Mouse (Mus musculus) spleen, postnatal 4 days (tissue): ENCODE measurements at regions not wholly inside any gene's neighbourhood (a gene's known extent, or its start where the extent isn't known, plus 50 kb on each side); places are given as distances from the start of the nearest gene placed in this dataset.

Experiments used
- DNase-seq, 2 experiments: peaks; one replicate each; pipeline ENCODE4 v3.0.0; 2022; ENCODE audit warnings: low spot score in 2 of 2

DNA sequence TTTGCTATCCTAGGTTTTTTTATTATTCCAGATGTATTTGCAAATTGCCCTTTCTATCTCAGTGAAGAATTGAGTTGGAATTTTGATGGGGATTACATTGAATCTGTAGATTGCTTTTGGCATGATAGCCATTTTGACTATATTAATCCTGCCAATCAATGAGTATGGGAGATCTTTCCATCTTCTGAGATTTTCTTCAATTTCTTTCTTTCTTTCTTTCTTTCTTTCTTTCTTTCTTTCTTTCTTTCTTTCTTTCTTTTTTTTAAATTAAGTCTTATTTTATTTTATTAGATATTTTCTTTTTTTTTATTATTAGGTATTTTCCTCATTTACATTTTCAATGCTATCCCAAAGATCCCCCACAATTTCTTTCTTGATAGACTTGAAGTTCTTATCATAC, 719.7 kb downstream of the Gm6685 start:
- peak in 1 of 2 experiments; percentile 66 for DNase-seq
